Mouse (Mus musculus) liver, embryonic 14.5 days (tissue): Measurements from ENCODE around the gene Hoxd9. TPM values are rescaled to one million over a fixed set of nuclear protein-coding genes. Genes with fewer than 3 reads are reported as not detected.

Experiments
- ATAC-seq: fragments of 200-750 bp; cut with Nextera tagmentation; 2 replicates; pipeline ENCODE4 v1.8.0; 2017; ENCODE audit warnings: moderate number of reproducible peaks, mild to moderate bottlenecking, moderate library complexity; ENCODE audit not compliant: insufficient read depth
- DNase-seq, 3 experiments: peaks; one replicate each; pipeline ENCODE4 v3.0.0-alpha.2; 2012 to 2013; ENCODE audit warnings: low read depth in 3 of 3, low spot score in 3 of 3
- H3K27ac ChIP-seq: fragments of 300-500 bp; sonication (generic); 2 replicates; pipeline ENCODE4 v1.5.1; 2014; ENCODE audit warnings: moderate library complexity, mild to moderate bottlenecking, control low read depth, inconsistent platforms
- H3K27me3 ChIP-seq: fragments of 300-500 bp; sonication (generic); 2 replicates; pipeline ENCODE4 v1.6.1; 2014; ENCODE audit warnings: mild to moderate bottlenecking, low read length, moderate library complexity; ENCODE audit not compliant: control insufficient read depth, insufficient read depth
- H3K36me3 ChIP-seq: fragments of 300-500 bp; sonication (generic); replicated peaks from 2 replicates; pipeline ENCODE4 v1.6.1; 2014; ENCODE audit warnings: low read depth; ENCODE audit not compliant: control insufficient read depth, insufficient read depth
- H3K4me1 ChIP-seq, 2 experiments: fragments of 200-500 bp in 1 of 2; fragments of 300-500 bp in 1 of 2; sonication (generic) in 1 of 2; replicated peaks; 2 replicates each; pipeline ENCODE4 v1.6.1; 2012 to 2014; ENCODE audit warnings: antibody characterized with exemption in 1 of 2, inconsistent platforms in 1 of 2, low read length in 1 of 2; ENCODE audit not compliant: control insufficient read depth in 2 of 2, insufficient read depth in 2 of 2
- H3K4me2 ChIP-seq: fragments of 300-500 bp; sonication (generic); 2 replicates; pipeline ENCODE4 v1.6.1; 2014; ENCODE audit warnings: low read depth, mild to moderate bottlenecking, control low read depth, moderate library complexity
- H3K4me3 ChIP-seq, 2 experiments: fragments of 200-500 bp in 1 of 2; fragments of 300-500 bp in 1 of 2; sonication (generic) in 1 of 2; 2 replicates each; pipeline ENCODE4 v1.5.1; 2012 to 2014; ENCODE audit warnings: low read depth in 2 of 2, low read length in 2 of 2, mild to moderate bottlenecking in 2 of 2, control low read depth in 1 of 2, inconsistent platforms in 1 of 2, moderate library complexity in 1 of 2; ENCODE audit not compliant: insufficient read depth in 1 of 2
- H3K9ac ChIP-seq: fragments of 300-500 bp; sonication (generic); replicated peaks from 2 replicates; pipeline ENCODE4 v1.6.1; 2014; ENCODE audit warnings: mild to moderate bottlenecking, control low read depth, moderate library complexity
- H3K9me3 ChIP-seq: fragments of 300-500 bp; sonication (generic); 2 replicates; pipeline ENCODE4 v1.6.1; 2016; ENCODE audit warnings: low read length, mixed read lengths; ENCODE audit not compliant: control insufficient read depth
- CTCF ChIP-seq: IDR thresholded peaks from 2 replicates; pipeline ENCODE4 v1.5.1; 2016; ENCODE audit warnings: antibody characterized with exemption, low read depth, control low read depth
- EP300 ChIP-seq: IDR thresholded peaks from 2 replicates; pipeline ENCODE4 v1.6.1; 2016; ENCODE audit warnings: antibody characterized with exemption, low read depth
- whole genome bisulfite sequencing: fragments of 180-500 bp; shearing (Covaris S2); extraction: QIAGEN DNeasy Blood & Tissue Kit; methylation state at CpG from one replicate; pipeline ENCODE4 v1.1.7; 2014; ENCODE audit not compliant: insufficient replicate concordance; 5-methylcytosine and 5-hydroxymethylcytosine counted together
- polyA plus RNA-seq, 2 experiments: library from polyadenylated mRNA; depleted of rRNA in 1 of 2; stranded (reverse) in 1 of 2; unstranded in 1 of 2; fragments of >200 nt; fragmentation: Nextera tagmentation in 1 of 2; extraction: Ambion mirVana in 1 of 2; gene quantifications; 2 replicates each; pipeline versions ENCODE4 v1.2.1 to v1.2.3; 2012 to 2014

The Hoxd9 gene
- polyA plus RNA-seq, 2 experiments, result 0.03 TPM; not detected in 1

GRCm38 (mm10) chr2:74734451-74734850 lies 36.9 kb downstream of the Hoxd9 start:
- DNase-seq (no peak), ATAC-seq (no peak)
- Histone ChIP-seq H3K9ac (no peak overlapping the region), H3K4me1 (no peaks in the 10 kb centered on the region), H3K9me3 (no peaks in the 10 kb centered on the region), H3K27me3 (peaks cover 99% of the 10 kb centered on the region), H3K27ac (no peak overlapping the region), H3K4me2 (no peak overlapping the region), H3K36me3 (no peaks in the 10 kb centered on the region), H3K4me3 (no peak overlapping the region)
- no peak for TF ChIP-seq CTCF
- no peak for TF ChIP-seq EP300
- WGBS, result 5% methylated on average over 13 of the region's 13 CpGs

DNA sequence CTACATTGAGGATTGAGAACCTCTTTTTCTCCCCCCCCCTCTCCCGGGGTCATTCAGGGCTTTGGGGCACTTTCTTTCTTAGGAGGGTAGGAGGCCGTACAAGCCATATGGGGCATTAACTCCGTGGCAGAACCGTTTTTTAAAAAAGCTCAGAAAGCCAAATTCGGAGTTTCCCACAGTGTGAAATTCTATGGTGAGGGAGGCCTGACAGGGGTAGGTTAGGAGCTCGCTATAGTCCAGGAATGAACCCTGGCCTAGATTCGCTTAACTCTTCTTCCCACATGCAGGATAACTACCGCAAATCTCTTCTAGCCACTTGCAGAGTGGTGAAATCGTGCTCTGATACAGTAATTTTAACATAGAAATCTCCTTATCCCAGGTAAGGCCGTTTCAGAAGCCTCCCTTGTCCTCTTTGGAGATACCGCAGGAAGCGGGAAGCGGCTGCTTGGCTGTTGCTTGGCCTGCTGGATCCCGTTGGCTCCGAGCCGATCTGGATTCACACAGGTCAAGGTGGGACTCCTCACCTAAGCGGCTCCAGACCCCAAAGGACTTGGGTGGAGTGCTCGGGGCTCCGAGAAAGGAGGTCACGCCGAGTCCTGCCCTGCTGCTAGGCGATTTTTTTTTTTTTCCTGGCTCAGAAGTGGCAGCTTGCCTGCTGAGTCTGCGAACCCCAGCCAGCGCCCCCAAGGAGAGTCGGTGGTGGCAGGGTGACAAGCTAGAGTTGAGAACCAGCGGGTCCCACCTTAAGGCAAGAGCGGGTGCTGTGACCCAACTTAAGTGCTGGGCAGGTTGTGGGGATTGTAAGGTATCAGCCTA lies 37.7 kb downstream of the Hoxd9 start:
- 8% methylated on average over 27 of the region's 27 CpGs for WGBS
- no peak overlapping the region for H3K9ac ChIP-seq
- H3K4me1 ChIP-seq, result no peaks in the 10 kb centered on the region
- no peak overlapping the region for H3K27ac ChIP-seq
- TF ChIP-seq EP300 (no peak), CTCF (no peak)
- H3K4me3 ChIP-seq, result no peak overlapping the region
- no peak overlapping the region for H3K4me2 ChIP-seq
- DNase-seq (no peak), ATAC-seq (no peak)
- H3K9me3 ChIP-seq, result no peaks in the 10 kb centered on the region
- peaks cover 100% of the 10 kb centered on the region for H3K27me3 ChIP-seq
- H3K36me3 ChIP-seq, result no peaks in the 10 kb centered on the region

- ATAC-seq, result no peak
- peaks cover 99% of the 10 kb centered on the region for H3K27me3 ChIP-seq
- H3K4me3 ChIP-seq, result no peak overlapping the region
- no peak overlapping the region for H3K4me2 ChIP-seq
- 3% methylated on average over 42 of the region's 42 CpGs for WGBS
- no peaks in the 10 kb centered on the region for H3K36me3 ChIP-seq
- no peaks in the 10 kb centered on the region for H3K9me3 ChIP-seq
- H3K4me1 ChIP-seq, result no peaks in the 10 kb centered on the region
- DNase-seq, result no peak
- no peak overlapping the region for H3K27ac ChIP-seq
- TF ChIP-seq CTCF (no peak), EP300 (no peak)
- no peak overlapping the region for H3K9ac ChIP-seq
Observed at GRCm38 (mm10) chr2:74735851-74736687, 38.5 kb downstream of the Hoxd9 start.

GRCm38 (mm10) chr2:74736688-74737577 lies 39.4 kb downstream of the Hoxd9 start:
- no peaks in the 10 kb centered on the region for H3K36me3 ChIP-seq
- no peaks in the 10 kb centered on the region for H3K4me1 ChIP-seq
- H3K9me3 ChIP-seq, result no peaks in the 10 kb centered on the region
- no peak overlapping the region for H3K4me2 ChIP-seq
- no peak for ATAC-seq
- peaks cover 98% of the 10 kb centered on the region for H3K27me3 ChIP-seq
- no peak overlapping the region for H3K4me3 ChIP-seq
- no peak overlapping the region for H3K27ac ChIP-seq
- no peak for DNase-seq
- no peak overlapping the region for H3K9ac ChIP-seq
- WGBS, result 10% methylated on average over 15 of the region's 15 CpGs
- TF ChIP-seq EP300, result no peak
- TF ChIP-seq CTCF, result no peak
